Mouse (Mus musculus) olfactory bulb, adult 2 months (tissue): ENCODE results near the gene Ddx1. TPM values are rescaled to one million over a fixed set of nuclear protein-coding genes. Genes with fewer than 3 reads are reported as not detected.

Experiments
- H3K27ac ChIP-seq: fragments of 200-500 bp; 2 replicates; pipeline ENCODE4 v1.5.1; 2012; ENCODE audit warnings: low read depth, low read length; ENCODE audit not compliant: insufficient read depth
- H3K4me1 ChIP-seq: fragments of 200-500 bp; 2 replicates; pipeline ENCODE4 v1.6.1; 2012; ENCODE audit warnings: low read length; ENCODE audit not compliant: control insufficient read depth, insufficient read depth
- H3K4me3 ChIP-seq: fragments of 200-500 bp; 2 replicates; pipeline ENCODE4 v1.5.1; 2012; ENCODE audit warnings: mild to moderate bottlenecking, low read depth, low read length, moderate library complexity; ENCODE audit not compliant: insufficient read depth
- CTCF ChIP-seq: fragments of 200-500 bp; IDR thresholded peaks from 2 replicates; pipeline ENCODE4 v1.5.1; 2012; ENCODE audit warnings: low read depth, mild to moderate bottlenecking, low read length, moderate library complexity; ENCODE audit not compliant: insufficient read depth
- POLR2A ChIP-seq: fragments of 200-500 bp; IDR thresholded peaks from 2 replicates; pipeline ENCODE4 v1.6.1; 2012; ENCODE audit warnings: mild to moderate bottlenecking, low read depth, low read length, moderate library complexity; ENCODE audit not compliant: insufficient read depth
- WGBS: fragments of 180-500 bp; shearing (Covaris S2); methylation state at CpG from one replicate; pipeline ENCODE4 v1.1.7; 2018; 5-methylcytosine and 5-hydroxymethylcytosine counted together
- polyA plus RNA-seq: library from polyadenylated mRNA; stranded (reverse); fragments of >200 nt; gene quantifications from 2 replicates; pipeline ENCODE4 v1.2.4, GENCODE M21; 2012; ENCODE audit warnings: low replicate concordance; ENCODE audit not compliant: missing spikeins, insufficient read depth, insufficient read length

Gene Ddx1
- polyA plus RNA-seq, 1 experiment: 126 TPM

DNA sequence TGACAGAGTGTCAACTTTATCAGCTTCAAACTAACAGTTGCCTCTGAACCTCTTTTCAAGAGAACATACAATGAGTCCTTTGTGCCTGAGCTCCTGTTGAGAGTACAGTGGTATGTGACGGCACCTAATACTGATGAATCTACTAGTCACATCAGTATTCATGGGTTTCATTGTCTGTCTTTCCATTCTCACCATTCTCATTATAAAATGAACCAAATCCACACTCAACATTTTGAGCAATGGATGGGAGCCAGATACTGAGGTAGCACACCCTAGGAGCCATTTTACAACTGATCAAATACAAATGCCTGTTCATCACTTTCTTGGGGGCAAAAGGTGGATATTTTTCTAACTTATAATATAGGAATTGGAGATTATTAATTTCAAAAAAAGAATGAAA, 40.5 kb downstream of the Ddx1 start:
- Histone ChIP-seq H3K27ac (no peak overlapping the region), H3K4me1 (peaks cover 10% of the 10 kb centered on the region), H3K4me3 (no peak overlapping the region)
- TF ChIP-seq CTCF: no peak
- no peak for TF ChIP-seq POLR2A
- 89% methylated on average over 1 of the region's 1 CpGs for WGBS

DNA sequence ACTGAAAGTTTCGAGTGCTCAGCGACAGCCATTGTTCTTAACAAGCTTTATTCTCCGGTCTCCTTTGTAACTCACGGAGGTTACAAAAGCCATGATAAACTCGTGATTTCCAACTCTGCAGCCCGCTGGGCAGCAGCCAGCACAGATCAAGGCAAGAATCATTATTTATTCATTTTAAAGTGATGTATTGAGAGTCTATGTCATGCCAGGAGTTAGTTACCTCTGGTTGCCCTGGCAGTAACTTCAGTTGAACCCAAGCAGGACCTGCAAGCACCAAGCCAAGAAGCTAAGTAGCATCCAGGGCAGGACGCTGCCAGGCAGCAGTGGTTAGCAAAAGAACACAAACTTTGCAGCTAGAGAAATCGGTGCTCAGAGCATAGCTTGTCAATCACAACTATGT, 41.9 kb downstream of the Ddx1 start:
- no peak overlapping the region for H3K27ac ChIP-seq
- WGBS: 59% methylated on average over 8 of the region's 8 CpGs
- TF ChIP-seq POLR2A (no peak), CTCF (no peak)
- no peak overlapping the region for H3K4me3 ChIP-seq
- peaks cover 10% of the 10 kb centered on the region for H3K4me1 ChIP-seq

DNA sequence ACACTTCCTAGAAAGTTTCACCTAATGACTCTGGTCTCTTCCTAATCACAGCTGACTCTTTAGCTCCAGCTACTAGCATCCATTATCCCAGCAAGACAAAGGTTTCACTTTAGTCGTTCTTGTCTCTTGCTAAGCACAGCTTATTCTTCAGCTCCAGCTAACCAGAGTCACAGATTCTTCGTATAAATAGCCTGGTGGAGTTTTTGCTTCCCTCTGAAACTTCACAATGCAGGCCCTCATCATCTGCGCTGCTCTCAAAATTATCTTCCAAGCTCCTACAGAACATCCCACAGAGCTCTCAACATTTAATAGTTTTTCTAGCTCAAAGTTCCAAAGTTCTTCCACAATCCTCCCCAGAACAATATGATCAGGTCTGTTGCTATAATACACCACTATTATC, 43.3 kb downstream of the Ddx1 start:
- Histone ChIP-seq H3K4me1 (peaks cover 5% of the 10 kb centered on the region), H3K4me3 (no peak overlapping the region), H3K27ac (no peak overlapping the region)
- TF ChIP-seq CTCF: no peak
- TF ChIP-seq POLR2A: no peak
- 73% methylated on average over 3 of the region's 3 CpGs for WGBS

DNA sequence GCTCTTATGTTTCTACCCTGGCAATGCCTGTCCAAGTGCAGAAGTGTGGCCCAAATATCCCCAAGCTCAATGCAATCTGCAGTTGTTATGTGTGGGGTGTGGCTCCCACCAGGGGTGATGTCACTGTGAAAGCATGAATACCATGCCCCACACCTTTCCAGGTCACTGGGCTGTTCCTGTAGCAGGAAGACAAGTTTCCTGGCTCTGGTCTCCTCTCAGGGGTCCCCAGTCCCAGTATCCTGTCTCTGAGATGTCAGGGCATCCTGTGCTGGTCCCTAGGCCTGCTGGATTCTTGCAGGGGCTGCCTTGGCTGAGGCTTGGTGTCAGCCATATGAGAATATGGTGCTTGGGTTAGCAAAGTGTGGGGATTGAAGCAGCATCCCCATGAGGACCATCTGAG, 46.7 kb downstream of the Ddx1 start:
- no peak for TF ChIP-seq POLR2A
- TF ChIP-seq CTCF: no peak
- Histone ChIP-seq H3K4me1 (no peaks in the 10 kb centered on the region), H3K4me3 (no peak overlapping the region), H3K27ac (no peak overlapping the region)

DNA sequence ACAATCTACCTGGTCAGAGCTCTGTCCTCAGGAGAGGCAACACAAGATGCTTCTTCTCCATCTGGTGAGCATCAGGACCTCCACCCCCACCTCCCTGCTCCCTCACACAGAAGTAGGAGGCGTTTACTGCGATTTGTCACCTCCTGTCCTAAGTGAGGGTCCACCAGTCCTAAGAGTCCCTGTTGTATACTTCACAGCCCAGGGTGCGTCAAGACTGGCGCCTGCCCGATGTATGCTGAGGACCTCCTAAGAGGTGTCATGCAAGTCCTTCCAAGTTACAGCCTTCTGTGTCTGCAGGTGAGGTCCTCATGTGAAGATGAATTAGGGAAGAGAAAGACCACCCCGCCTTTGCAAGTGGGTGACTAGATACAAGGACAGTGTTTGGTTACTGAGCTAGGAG, 48.4 kb downstream of the Ddx1 start:
- TF ChIP-seq CTCF (no peak), POLR2A (no peak)
- 97% methylated on average over 6 of the region's 6 CpGs for WGBS
- no peak overlapping the region for H3K4me3 ChIP-seq
- no peak overlapping the region for H3K27ac ChIP-seq
- H3K4me1 ChIP-seq: no peaks in the 10 kb centered on the region

DNA sequence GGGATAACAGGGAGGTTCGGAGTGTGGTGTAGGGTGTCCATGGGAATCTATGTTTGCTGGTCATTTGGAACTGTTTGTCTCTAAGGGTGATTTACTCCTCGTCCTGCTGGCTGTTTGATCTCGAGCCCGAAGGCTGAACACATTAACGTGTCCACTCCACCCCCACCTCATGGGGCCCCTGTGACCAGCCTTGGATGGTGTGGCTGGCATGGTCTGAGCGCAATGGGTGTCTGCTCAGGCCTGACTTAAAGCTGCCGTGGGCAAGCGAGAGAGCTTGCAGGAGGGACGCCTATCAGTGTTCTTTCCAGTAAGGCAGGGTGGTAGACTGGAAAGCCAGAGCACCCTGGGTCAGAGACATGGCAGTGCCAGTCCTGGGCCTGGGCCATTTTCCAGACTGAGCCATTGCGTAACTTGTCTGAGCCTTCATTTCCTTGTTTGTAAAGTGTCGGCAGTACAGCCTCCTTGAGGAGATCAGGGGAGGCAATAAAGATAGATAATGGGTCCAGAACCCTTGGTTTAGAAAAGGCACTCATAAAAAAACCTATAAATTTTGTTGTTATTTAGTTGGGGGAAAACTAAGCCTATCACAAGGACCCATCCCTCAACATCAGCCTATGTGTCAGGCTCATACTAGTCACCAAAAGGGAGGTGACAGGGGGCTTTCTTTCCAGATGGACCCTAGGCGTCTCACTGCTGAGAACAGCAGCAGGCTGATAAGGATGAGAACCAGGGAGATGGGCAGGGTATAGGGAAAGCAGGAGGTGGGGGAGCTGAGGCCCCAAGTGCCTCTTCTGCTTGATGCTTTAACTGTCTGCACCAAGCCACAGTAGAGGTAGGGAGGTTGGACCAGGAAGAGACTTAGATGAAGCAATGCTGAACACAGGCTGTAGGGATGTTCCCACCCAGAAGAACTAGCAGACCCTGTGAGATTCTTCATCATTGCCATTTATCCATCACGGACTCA, 49.4 kb downstream of the Ddx1 start:
- 94% methylated on average over 13 of the region's 13 CpGs for WGBS
- TF ChIP-seq POLR2A (no peak), CTCF (no peak)
- no peaks in the 10 kb centered on the region for H3K4me1 ChIP-seq
- H3K27ac ChIP-seq: no peak overlapping the region
- no peak overlapping the region for H3K4me3 ChIP-seq

DNA sequence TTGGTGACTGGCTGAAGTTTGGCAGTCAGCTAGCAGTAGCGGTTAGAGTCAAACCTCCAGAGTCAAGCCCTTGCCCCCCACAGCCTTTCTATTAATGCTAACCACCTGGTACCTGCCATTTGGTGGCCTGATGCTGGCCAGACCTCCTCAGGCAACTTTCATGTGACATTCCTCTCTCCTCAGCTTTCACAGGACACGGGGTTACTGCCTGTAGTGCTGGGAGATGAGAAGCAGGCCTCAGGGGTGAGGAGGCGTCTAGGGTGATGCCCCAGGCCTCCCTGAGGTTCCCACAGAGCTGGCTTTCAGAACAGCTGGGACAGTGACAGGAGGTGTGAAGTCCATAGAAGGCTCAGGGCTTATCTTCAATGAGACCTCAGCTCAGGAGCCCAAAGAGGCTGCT, 50.9 kb downstream of the Ddx1 start:
- H3K27ac ChIP-seq: no peak overlapping the region
- TF ChIP-seq POLR2A (no peak), CTCF (no peak)
- no peak overlapping the region for H3K4me3 ChIP-seq
- WGBS: 92% methylated on average over 3 of the region's 3 CpGs
- no peaks in the 10 kb centered on the region for H3K4me1 ChIP-seq

DNA sequence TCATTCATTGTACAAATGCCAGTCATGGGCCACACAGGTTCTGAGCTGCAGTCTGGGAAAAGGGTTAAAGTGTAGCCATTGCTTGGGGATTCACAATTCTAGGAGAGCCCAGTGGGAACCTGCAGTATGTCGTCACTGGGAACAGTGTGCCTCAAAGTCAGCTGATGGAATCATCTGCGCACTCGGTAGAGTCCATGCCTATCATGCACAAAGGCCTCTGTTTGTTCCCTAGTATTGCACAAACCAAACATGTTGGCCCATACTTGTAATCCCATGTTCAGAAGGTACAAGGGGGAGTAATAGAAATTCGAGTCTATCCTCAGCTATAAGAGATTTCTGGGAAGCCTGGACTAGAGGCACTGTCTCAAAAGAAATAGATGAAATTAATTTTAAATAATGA, 52.9 kb downstream of the Ddx1 start:
- 85% methylated on average over 4 of the region's 4 CpGs for WGBS
- Histone ChIP-seq H3K4me3 (no peak overlapping the region), H3K27ac (no peak overlapping the region), H3K4me1 (no peaks in the 10 kb centered on the region)
- TF ChIP-seq CTCF (no peak), POLR2A (no peak)

DNA sequence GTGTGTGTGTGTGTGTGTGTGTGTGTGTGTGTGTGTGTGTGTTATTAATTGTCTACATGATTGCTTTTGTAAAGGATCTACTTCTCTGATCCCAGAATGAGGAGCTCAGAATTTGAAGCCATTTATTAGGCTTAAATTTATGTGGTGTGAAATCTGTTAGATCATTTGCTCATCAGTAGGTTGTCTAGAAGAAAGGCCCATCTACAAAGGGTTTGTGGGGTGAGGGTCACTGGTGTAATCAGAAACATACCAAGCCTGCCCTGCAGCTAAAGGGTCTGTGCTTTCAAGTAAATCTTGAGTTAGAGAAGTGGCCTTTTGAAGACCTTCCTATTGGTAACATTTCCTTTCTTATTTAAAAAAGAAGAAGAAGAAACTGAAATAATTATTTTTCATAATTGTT, 53.5 kb downstream of the Ddx1 start:
- TF ChIP-seq POLR2A: no peak
- TF ChIP-seq CTCF: no peak
- H3K4me3 ChIP-seq: no peak overlapping the region
- no peak overlapping the region for H3K27ac ChIP-seq
- no peaks in the 10 kb centered on the region for H3K4me1 ChIP-seq
